Mouse (Mus musculus): ENCODE data around the gene Sf3a1.

DNA sequence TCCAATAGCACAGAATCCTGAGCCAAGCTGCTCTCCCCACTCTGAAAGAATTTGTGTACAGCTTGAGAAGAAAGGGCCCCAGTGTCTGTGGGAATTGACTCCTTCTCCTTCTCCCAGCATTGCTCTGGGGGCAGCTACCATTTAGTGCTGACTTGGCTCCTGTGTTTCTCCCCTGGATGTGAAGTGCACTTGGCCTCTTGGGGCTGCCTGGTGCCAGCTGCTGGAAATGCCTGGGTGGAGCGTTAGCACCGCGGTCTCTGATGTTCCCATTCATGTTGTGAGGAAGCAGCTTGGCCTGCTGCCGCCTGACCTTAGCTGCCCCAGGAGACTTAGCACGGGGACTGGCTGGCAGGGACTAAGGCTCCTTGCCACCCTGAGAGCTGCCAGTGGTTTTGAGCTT lies 14.4 kb downstream of the Sf3a1 start:
- no peak for TF ChIP-seq CTCF (IDR thresholded peaks at IDR 0.05; ENCODE audit: control insufficient read depth, insufficient read depth, insufficient replicate concordance, low read depth, low read length)
- no peak for TF ChIP-seq POLR2A (IDR thresholded peaks at IDR 0.05; ENCODE audit: control insufficient read depth, low read depth, low read length)

Measured in testis, adult 2 months (tissue).